Mouse (Mus musculus) intestine, embryonic 15.5 days (tissue): ENCODE measurements around the gene Ripply2. TPM values are rescaled to one million over a fixed set of nuclear protein-coding genes. Genes with fewer than 3 reads are reported as not detected.

Source experiments
- ATAC-seq: fragments of 200-750 bp; cut with Nextera tagmentation; 2 replicates; pipeline ENCODE4 v1.8.0; 2017; ENCODE audit warnings: moderate TSS enrichment, moderate library complexity
- H3K27ac ChIP-seq: fragments of 300-500 bp; sonication (generic); 2 replicates; pipeline ENCODE4 v1.5.1; 2015; ENCODE audit warnings: mild to moderate bottlenecking, inconsistent platforms
- H3K27me3 ChIP-seq: fragments of 300-500 bp; sonication (generic); replicated peaks from 2 replicates; pipeline ENCODE4 v1.6.1; 2015; ENCODE audit warnings: inconsistent platforms
- H3K36me3 ChIP-seq: fragments of 300-500 bp; sonication (generic); 2 replicates; pipeline ENCODE4 v1.6.1; 2015; ENCODE audit warnings: inconsistent platforms
- H3K4me1 ChIP-seq: fragments of 300-500 bp; sonication (generic); replicated peaks from 2 replicates; pipeline ENCODE4 v1.6.1; 2015; ENCODE audit warnings: inconsistent platforms
- H3K4me2 ChIP-seq: fragments of 300-500 bp; sonication (generic); replicated peaks from 2 replicates; pipeline ENCODE4 v1.6.1; 2015; ENCODE audit warnings: mild to moderate bottlenecking, inconsistent platforms
- H3K4me3 ChIP-seq: fragments of 300-500 bp; sonication (generic); replicated peaks from 2 replicates; pipeline ENCODE4 v1.5.1; 2015; ENCODE audit warnings: inconsistent platforms
- H3K9ac ChIP-seq: fragments of 300-500 bp; sonication (generic); 2 replicates; pipeline ENCODE4 v1.6.1; 2015; ENCODE audit warnings: inconsistent platforms
- H3K9me3 ChIP-seq: fragments of 300-500 bp; sonication (generic); 2 replicates; pipeline ENCODE4 v1.6.1; 2016; ENCODE audit warnings: inconsistent platforms
- whole genome bisulfite sequencing: fragments of 180-500 bp; shearing (Covaris S2); methylation state at CpG from one replicate; pipeline ENCODE4 v1.1.7; 2015; 5-methylcytosine and 5-hydroxymethylcytosine counted together
- polyA plus RNA-seq: library from polyadenylated mRNA; unstranded; fragments of >200 nt; fragmentation: Nextera tagmentation; extraction: Ambion mirVana; gene quantifications from 2 replicates; pipeline ENCODE4 v1.2.1, GENCODE M21; 2015

Ripply2 gene
- polyA plus RNA-seq, 1 experiment from 2014 or later = 0.35 TPM

GRCm38 (mm10) chr9:87032196-87032595 is 16.9 kb downstream of the Ripply2 start:
- Histone ChIP-seq H3K36me3 (no peaks in the 10 kb centered on the region), H3K27ac (no peak overlapping the region), H3K9ac (no peak overlapping the region), H3K4me3 (no peak overlapping the region), H3K9me3 (no peaks in the 10 kb centered on the region), H3K27me3 (no peaks in the 10 kb centered on the region), H3K4me2 (no peak overlapping the region), H3K4me1 (no peaks in the 10 kb centered on the region)
- 90% methylated on average over 4 of the region's 4 CpGs for WGBS
- no peak for ATAC-seq

- no peak overlapping the region for H3K27ac ChIP-seq
- ATAC-seq = no peak
- 51% methylated on average over 2 of the region's 2 CpGs for WGBS
- H3K27me3 ChIP-seq = no peaks in the 10 kb centered on the region
- H3K4me3 ChIP-seq = no peak overlapping the region
- no peaks in the 10 kb centered on the region for H3K36me3 ChIP-seq
- no peak overlapping the region for H3K4me2 ChIP-seq
- no peaks in the 10 kb centered on the region for H3K4me1 ChIP-seq
- H3K9ac ChIP-seq = no peak overlapping the region
- H3K9me3 ChIP-seq = no peaks in the 10 kb centered on the region
Observed at GRCm38 (mm10) chr9:87034831-87035580, 19.7 kb downstream of the Ripply2 start.

GRCm38 (mm10) chr9:87049425-87049824 is 34.1 kb downstream of the Ripply2 start:
- Histone ChIP-seq H3K4me1 (no peaks in the 10 kb centered on the region), H3K4me2 (no peak overlapping the region), H3K4me3 (no peak overlapping the region), H3K9ac (no peak overlapping the region), H3K27me3 (no peaks in the 10 kb centered on the region), H3K9me3 (no peaks in the 10 kb centered on the region), H3K27ac (no peak overlapping the region), H3K36me3 (no peaks in the 10 kb centered on the region)
- WGBS = 69% methylated on average over 4 of the region's 4 CpGs
- ATAC-seq = no peak

- Histone ChIP-seq H3K9me3 (no peaks in the 10 kb centered on the region), H3K4me2 (no peak overlapping the region), H3K27me3 (no peaks in the 10 kb centered on the region), H3K9ac (no peak overlapping the region), H3K27ac (no peak overlapping the region), H3K4me3 (no peak overlapping the region), H3K36me3 (peaks cover 5% of the 10 kb centered on the region; the same call in 1 of the 2 replicates), H3K4me1 (no peaks in the 10 kb centered on the region)
- WGBS = 93% methylated on average over 11 of the region's 11 CpGs
- no peak for ATAC-seq
Observed at GRCm38 (mm10) chr9:87055547-87056235, 40.4 kb downstream of the Ripply2 start.

GRCm38 (mm10) chr9:87062337-87062736 is 47.0 kb downstream of the Ripply2 start:
- WGBS = 74% methylated on average over 5 of the region's 5 CpGs

GRCm38 (mm10) chr9:87068160-87068559 is 52.8 kb downstream of the Ripply2 start:
- H3K4me1 ChIP-seq = no peaks in the 10 kb centered on the region
- WGBS = 63% methylated on average over 1 of the region's 1 CpGs
- H3K27me3 ChIP-seq = no peaks in the 10 kb centered on the region
- H3K9me3 ChIP-seq = no peaks in the 10 kb centered on the region
- H3K4me2 ChIP-seq = no peak overlapping the region
- H3K36me3 ChIP-seq = peaks cover 6% of the 10 kb centered on the region; the same call in 1 of the 2 replicates
- no peak for ATAC-seq
- H3K4me3 ChIP-seq = no peak overlapping the region
- no peak overlapping the region for H3K9ac ChIP-seq
- no peak overlapping the region for H3K27ac ChIP-seq

More at GRCm38 (mm10) chr9:87062337-87062736, 47.0 kb downstream of the Ripply2 start:
- Histone ChIP-seq H3K27ac (no peak overlapping the region), H3K4me3 (no peak overlapping the region), H3K27me3 (no peaks in the 10 kb centered on the region), H3K9me3 (no peaks in the 10 kb centered on the region), H3K9ac (no peak overlapping the region), H3K4me1 (no peaks in the 10 kb centered on the region), H3K36me3 (peaks cover 5% of the 10 kb centered on the region; the same call in 1 of the 2 replicates), H3K4me2 (no peak overlapping the region)
- no peak for ATAC-seq

Other genes starting within 250 kb of the Ripply2 start
- 4.7 and 5.5 TPM in 2 replicates for gene Snap91, start 134.9 kb upstream of the Ripply2 start, polyA plus RNA-seq
- gene Cyb5r4, start 6.5 kb downstream of the Ripply2 start, polyA plus RNA-seq = 59.0 and 61.5 TPM in 2 replicates
- gene Mrap2, start 128.8 kb downstream of the Ripply2 start, polyA plus RNA-seq = 0.39 and 0.40 TPM in 2 replicates
- gene Cep162, start 240.0 kb downstream of the Ripply2 start, polyA plus RNA-seq = 4.7 and 5.0 TPM in 2 replicates